Mouse (Mus musculus): Measurements from ENCODE around the gene Scoc. TPM values are rescaled to one million over a fixed set of nuclear protein-coding genes. Genes with fewer than 3 reads are reported as not detected.

Gene Scoc
- polyA plus RNA-seq (2014; fragmentation: Nextera tagmentation; extraction: Ambion mirVana): 119 and 129 TPM in 2 replicates

DNA sequence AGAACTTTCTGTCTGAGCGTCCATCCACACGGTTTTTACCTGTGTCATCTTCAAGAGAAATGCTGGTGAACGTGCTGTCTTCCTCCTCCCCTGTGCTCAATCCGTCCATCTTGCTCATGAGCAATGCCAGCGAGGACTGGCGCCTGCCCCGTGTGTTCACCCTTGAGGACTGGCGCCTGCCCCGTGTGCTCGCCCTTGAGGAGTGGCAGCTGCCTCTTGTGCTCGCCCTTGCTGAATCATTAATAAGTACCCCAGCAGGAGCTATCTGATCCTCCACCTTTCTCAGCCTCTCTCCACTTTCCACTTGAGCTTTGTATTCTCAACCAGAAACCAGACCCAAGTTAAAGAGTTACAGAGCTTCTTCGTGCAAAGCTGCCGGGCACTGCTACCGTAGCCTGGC, at the start of gene Scoc:
Gene Scoc, minus strand, starts transcription at position 170 of the 400 bp plus-strand sequence.
- 82% methylated on average over 14 of the region's 14 CpGs for WGBS
- H3K9ac ChIP-seq (ENCODE audit: low read depth, low read length): no peak within 1 kb of the TSS
- no peak within 1 kb of the TSS for H3K4me3 ChIP-seq (ENCODE audit: low read depth, low read length)
- no peaks in the 10 kb centered on the region for H3K27me3 ChIP-seq (replicated peaks; ENCODE audit: control insufficient read depth, insufficient read depth, low read length)
- H3K4me2 ChIP-seq (ENCODE audit: low read depth, low read length): no peak within 1 kb of the TSS
- H3K4me1 ChIP-seq (ENCODE audit: control insufficient read depth, insufficient read depth, low read length): no peaks in the 10 kb centered on the region
- no peak for DNase-seq (ENCODE audit: low spot score)
- no peak within 1 kb of the TSS for H3K27ac ChIP-seq (replicated peaks; ENCODE audit: low read depth, low read length)
- H3K36me3 ChIP-seq (ENCODE audit: control insufficient read depth, insufficient read depth, low read length): no peaks in the 10 kb centered on the region
- peaks cover 8% of the 10 kb centered on the region; the same call in 1 of the 2 replicates for H3K9me3 ChIP-seq (ENCODE audit: control insufficient read depth, low read length)
- no peak for ATAC-seq (ENCODE audit: low read depth)

DNA sequence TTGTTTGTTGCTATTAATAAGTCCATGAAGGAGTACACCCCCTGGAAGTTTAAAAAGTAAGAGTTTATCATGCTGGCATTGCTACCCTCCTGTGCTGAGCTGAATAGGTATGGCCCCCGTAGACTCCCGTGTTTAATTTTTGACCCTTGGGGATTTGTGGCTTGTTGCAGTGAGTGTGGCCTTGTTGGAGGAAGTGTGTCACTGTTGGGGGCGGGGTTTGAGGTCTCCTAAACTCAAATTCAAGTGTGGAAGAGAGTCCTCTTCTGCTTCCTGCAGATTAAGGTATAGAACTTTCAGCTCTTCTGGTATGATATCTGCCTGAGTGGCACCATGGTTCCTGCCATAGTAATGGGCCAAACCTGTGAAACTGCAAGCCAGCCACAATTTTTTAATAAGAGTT, 1.4 kb upstream of the Scoc start:
- no peaks in the 10 kb centered on the region for H3K4me1 ChIP-seq (ENCODE audit: control insufficient read depth, insufficient read depth, low read length)
- ATAC-seq (ENCODE audit: low read depth): no peak

DNA sequence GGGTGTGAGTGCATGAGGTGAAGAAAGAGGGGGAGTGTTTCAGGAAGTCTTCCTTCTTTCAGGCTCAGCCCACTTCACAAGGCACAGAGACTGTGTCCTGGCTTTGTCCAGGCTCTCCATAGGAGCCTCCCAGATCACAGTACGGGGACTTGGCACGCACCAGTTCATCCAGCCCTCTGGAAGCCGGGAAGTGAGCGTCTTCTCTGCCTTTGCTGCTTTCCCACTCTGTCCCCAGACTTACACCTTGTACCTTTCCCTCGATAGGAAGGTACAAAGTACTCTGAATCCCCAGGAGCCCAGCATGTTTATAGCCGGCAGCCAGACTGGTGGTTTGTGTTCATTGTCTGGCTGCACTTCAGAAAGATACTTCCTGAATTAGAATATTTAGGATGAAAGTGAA, 1.1 kb downstream of the Scoc start:
- H3K27me3 ChIP-seq (replicated peaks; ENCODE audit: control insufficient read depth, insufficient read depth, low read length): no peaks in the 10 kb centered on the region
- no peak overlapping the region for H3K9ac ChIP-seq (ENCODE audit: low read depth, low read length)
- H3K27ac ChIP-seq (replicated peaks; ENCODE audit: low read depth, low read length): no peak overlapping the region
- 58% methylated on average over 6 of the region's 6 CpGs for WGBS
- DNase-seq (ENCODE audit: low spot score) (no peak), ATAC-seq (ENCODE audit: low read depth) (no peak)
- H3K4me1 ChIP-seq (ENCODE audit: control insufficient read depth, insufficient read depth, low read length): no peaks in the 10 kb centered on the region
- peaks cover 8% of the 10 kb centered on the region; the same call in 1 of the 2 replicates for H3K9me3 ChIP-seq (ENCODE audit: control insufficient read depth, low read length)
- H3K4me3 ChIP-seq (ENCODE audit: low read depth, low read length): no peak overlapping the region
- no peak overlapping the region for H3K4me2 ChIP-seq (ENCODE audit: low read depth, low read length)
- H3K36me3 ChIP-seq (ENCODE audit: control insufficient read depth, insufficient read depth, low read length): no peaks in the 10 kb centered on the region

More for the DNA sequence above, 1.4 kb upstream of the Scoc start:
- no peak for DNase-seq (ENCODE audit: low spot score)
- no peaks in the 10 kb centered on the region for H3K27me3 ChIP-seq (replicated peaks; ENCODE audit: control insufficient read depth, insufficient read depth, low read length)
- no peak overlapping the region for H3K9ac ChIP-seq (ENCODE audit: low read depth, low read length)
- no peaks in the 10 kb centered on the region for H3K36me3 ChIP-seq (ENCODE audit: control insufficient read depth, insufficient read depth, low read length)
- H3K9me3 ChIP-seq (ENCODE audit: control insufficient read depth, low read length): peaks cover 8% of the 10 kb centered on the region; the same call in 1 of the 2 replicates
- no peak overlapping the region for H3K27ac ChIP-seq (replicated peaks; ENCODE audit: low read depth, low read length)
- H3K4me2 ChIP-seq (ENCODE audit: low read depth, low read length): no peak overlapping the region
- no peak overlapping the region for H3K4me3 ChIP-seq (ENCODE audit: low read depth, low read length)
- WGBS: 62% methylated on average over 3 of the region's 3 CpGs

DNA sequence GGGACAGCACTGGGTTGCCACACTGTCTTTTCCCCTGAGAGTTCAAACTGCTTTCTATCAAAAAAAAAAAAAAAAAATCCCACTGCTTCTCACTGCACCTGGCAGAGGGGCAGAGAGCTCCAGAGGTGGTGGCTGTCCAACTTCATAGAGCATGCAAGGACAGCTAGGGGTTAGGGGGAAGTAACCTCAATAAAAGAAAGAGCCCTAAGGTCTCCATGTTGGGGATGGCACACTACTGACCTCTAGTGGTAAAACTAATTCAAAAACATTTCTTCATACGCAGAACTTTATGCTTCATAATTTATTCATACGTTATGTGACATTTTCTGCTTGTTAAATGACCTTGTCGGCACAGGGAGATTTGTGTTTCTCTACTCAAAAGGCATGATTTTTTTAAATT, 7.1 kb downstream of the Scoc start:
- no peak overlapping the region for H3K4me3 ChIP-seq (ENCODE audit: low read depth, low read length)
- peak; percentile 55 for DNase-seq (ENCODE audit: low spot score)
- peaks cover 8% of the 10 kb centered on the region; the same call in 1 of the 2 replicates for H3K9me3 ChIP-seq (ENCODE audit: control insufficient read depth, low read length)
- H3K27ac ChIP-seq (replicated peaks; ENCODE audit: low read depth, low read length): no peak overlapping the region
- no peaks in the 10 kb centered on the region for H3K4me1 ChIP-seq (ENCODE audit: control insufficient read depth, insufficient read depth, low read length)
- no peaks in the 10 kb centered on the region for H3K27me3 ChIP-seq (replicated peaks; ENCODE audit: control insufficient read depth, insufficient read depth, low read length)
- 17% methylated on average over 3 of the region's 3 CpGs for WGBS
- H3K36me3 ChIP-seq (ENCODE audit: control insufficient read depth, insufficient read depth, low read length): no peaks in the 10 kb centered on the region
- no peak overlapping the region for H3K9ac ChIP-seq (ENCODE audit: low read depth, low read length)
- no peak for ATAC-seq (ENCODE audit: low read depth)
- no peak overlapping the region for H3K4me2 ChIP-seq (ENCODE audit: low read depth, low read length)

DNA sequence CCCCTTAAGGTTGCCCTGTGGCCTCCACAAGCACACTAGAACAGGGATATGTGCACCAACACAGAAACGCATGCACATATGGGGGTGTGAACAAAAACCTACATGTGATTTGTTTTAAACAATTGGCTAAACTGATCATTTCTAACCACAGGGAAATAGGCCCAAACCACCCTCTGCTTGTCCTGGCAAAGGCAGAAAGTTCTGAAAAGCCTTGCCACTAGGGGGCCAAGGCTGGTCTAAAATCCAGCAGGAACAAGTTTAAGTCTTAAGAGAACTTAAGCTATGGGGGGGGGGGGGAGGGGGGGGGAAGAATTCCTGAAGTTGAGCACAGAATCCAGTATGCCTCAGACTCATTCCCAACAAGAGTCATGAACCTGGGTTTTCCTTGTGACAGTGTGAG, 8.2 kb downstream of the Scoc start:
- DNase-seq (ENCODE audit: low spot score) (peak; percentile 31), ATAC-seq (ENCODE audit: low read depth) (no peak)
- no peak overlapping the region for H3K27ac ChIP-seq (replicated peaks; ENCODE audit: low read depth, low read length)
- 70% methylated on average over 1 of the region's 1 CpGs for WGBS
- no peaks in the 10 kb centered on the region for H3K9me3 ChIP-seq (ENCODE audit: control insufficient read depth, low read length)
- H3K4me2 ChIP-seq (ENCODE audit: low read depth, low read length): no peak overlapping the region
- H3K4me3 ChIP-seq (ENCODE audit: low read depth, low read length): no peak overlapping the region
- H3K9ac ChIP-seq (ENCODE audit: low read depth, low read length): no peak overlapping the region
- no peaks in the 10 kb centered on the region for H3K36me3 ChIP-seq (ENCODE audit: control insufficient read depth, insufficient read depth, low read length)
- H3K27me3 ChIP-seq (replicated peaks; ENCODE audit: control insufficient read depth, insufficient read depth, low read length): no peaks in the 10 kb centered on the region
- H3K4me1 ChIP-seq (ENCODE audit: control insufficient read depth, insufficient read depth, low read length): no peaks in the 10 kb centered on the region

DNA sequence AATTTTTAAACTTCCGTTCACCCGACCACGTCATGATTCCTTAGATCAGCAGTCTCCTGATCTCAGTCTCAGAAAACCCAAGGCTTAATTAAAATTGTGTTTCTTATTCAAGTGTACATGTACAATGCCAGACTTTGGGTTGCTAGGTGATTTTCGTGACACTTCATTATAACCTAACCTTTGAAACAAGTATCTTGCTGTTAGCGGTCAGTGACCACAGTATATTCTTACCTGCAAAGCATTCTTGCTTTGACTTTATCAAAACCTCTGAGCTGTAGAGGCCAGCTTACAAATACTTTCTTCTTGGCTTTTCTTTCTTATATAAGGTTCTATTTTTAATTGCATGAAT, 15.2 kb downstream of the Scoc start:
- Histone ChIP-seq H3K4me3 (ENCODE audit: low read depth, low read length) (peak overlapping the region; percentile 89), H3K4me2 (ENCODE audit: low read depth, low read length) (peak overlapping the region; percentile 70), H3K9ac (ENCODE audit: low read depth, low read length) (peak overlapping the region; percentile 94), H3K27me3 (replicated peaks; ENCODE audit: control insufficient read depth, insufficient read depth, low read length) (no peaks in the 10 kb centered on the region), H3K9me3 (ENCODE audit: control insufficient read depth, low read length) (no peaks in the 10 kb centered on the region), H3K36me3 (ENCODE audit: control insufficient read depth, insufficient read depth, low read length) (no peaks in the 10 kb centered on the region), H3K27ac (replicated peaks; ENCODE audit: low read depth, low read length) (peak overlapping the region; percentile 89), H3K4me1 (ENCODE audit: control insufficient read depth, insufficient read depth, low read length) (peaks cover 10% of the 10 kb centered on the region)
- no peak for ATAC-seq (ENCODE audit: low read depth)
- 26% methylated on average over 5 of the region's 5 CpGs for WGBS
- no peak for DNase-seq (ENCODE audit: low spot score)

DNA sequence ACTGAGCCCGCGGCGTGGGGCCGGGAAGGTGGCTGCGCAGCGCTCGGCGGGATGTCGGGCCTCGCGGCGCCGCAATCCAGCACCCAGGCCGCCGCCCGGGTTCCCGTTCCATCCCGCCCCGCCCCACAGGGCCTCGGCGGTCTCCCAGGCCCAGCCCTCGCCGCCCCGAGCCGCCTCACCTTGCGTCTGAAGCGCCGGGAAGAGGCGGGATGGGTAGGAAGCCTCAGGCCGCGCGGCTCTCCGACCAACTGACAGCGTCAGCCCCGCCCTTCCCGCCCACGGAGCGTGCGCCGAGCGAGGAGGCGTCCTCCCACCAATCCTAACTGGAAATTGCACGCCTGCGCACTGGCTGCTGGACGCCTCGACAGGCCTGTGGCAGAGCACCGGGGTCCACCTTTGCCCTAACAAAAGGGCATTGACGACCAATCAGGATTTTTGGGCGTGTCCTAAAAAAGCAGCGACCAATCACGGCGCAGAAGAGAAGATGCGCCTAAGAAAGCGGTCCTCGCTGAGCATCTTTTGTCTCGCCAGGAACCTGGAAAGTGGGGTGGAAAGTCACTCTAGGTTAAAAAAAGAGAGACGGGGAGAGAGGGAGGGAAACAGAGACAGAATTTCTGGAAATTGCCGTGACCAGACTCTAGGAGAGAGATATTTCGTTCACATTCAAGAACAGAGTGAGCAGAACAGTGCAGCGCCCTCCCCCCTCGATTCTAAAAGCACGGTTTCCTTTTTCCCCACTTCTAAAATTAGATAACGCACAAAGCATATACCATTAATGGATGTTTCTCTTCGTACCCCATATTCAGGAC, 15.7 kb downstream of the Scoc start:
- Histone ChIP-seq H3K4me2 (ENCODE audit: low read depth, low read length) (peak overlapping the region; percentile 70), H3K36me3 (ENCODE audit: control insufficient read depth, insufficient read depth, low read length) (peaks cover 5% of the 10 kb centered on the region; the same call in 1 of the 2 replicates), H3K27me3 (replicated peaks; ENCODE audit: control insufficient read depth, insufficient read depth, low read length) (no peaks in the 10 kb centered on the region), H3K4me3 (ENCODE audit: low read depth, low read length) (peak overlapping the region; percentile 89), H3K9ac (ENCODE audit: low read depth, low read length) (peak overlapping the region; percentile 94), H3K9me3 (ENCODE audit: control insufficient read depth, low read length) (no peaks in the 10 kb centered on the region), H3K4me1 (ENCODE audit: control insufficient read depth, insufficient read depth, low read length) (peaks cover 10% of the 10 kb centered on the region), H3K27ac (replicated peaks; ENCODE audit: low read depth, low read length) (peak overlapping the region; percentile 92)
- DNase-seq (ENCODE audit: low spot score): peak; percentile 100
- WGBS: under 1% methylated on average over 51 of the region's 64 CpGs
- ATAC-seq (ENCODE audit: low read depth): peak; percentile 100

DNA sequence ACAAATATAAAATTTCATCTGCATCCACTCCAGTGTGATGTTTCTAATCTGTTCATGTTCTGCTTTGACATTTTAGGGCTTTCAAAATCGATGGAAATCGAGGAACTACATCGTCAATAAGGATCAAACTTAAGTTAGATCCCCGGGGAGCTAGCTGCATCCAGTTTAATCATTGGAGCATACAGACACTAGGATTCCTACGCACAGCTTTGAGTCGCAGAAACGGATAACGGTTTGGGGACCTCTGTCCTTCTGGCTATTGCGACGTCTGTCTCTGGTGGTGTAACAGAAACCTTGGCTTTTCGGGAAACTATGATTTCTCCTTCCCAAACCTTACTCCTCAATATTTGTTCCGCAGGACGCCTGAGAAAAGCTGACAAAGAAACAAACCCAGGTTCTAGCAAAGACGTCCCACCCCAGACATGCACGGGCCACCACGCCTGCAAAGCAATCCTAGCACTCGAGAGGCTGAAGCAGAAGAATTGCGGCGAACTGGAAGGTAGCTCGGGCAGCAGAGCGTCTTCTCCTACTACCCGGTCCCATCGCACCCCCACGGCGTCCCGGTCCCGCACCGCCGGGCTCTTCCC, 16.4 kb downstream of the Scoc start:
- WGBS: under 1% methylated on average over 29 of the region's 29 CpGs
- peak overlapping the region; percentile 89 for H3K4me3 ChIP-seq (ENCODE audit: low read depth, low read length)
- H3K27me3 ChIP-seq (replicated peaks; ENCODE audit: control insufficient read depth, insufficient read depth, low read length): no peaks in the 10 kb centered on the region
- H3K9me3 ChIP-seq (ENCODE audit: control insufficient read depth, low read length): no peaks in the 10 kb centered on the region
- peaks cover 11% of the 10 kb centered on the region for H3K36me3 ChIP-seq (ENCODE audit: control insufficient read depth, insufficient read depth, low read length)
- H3K27ac ChIP-seq (replicated peaks; ENCODE audit: low read depth, low read length): peak overlapping the region; percentile 92
- ATAC-seq (ENCODE audit: low read depth) (no peak), DNase-seq (ENCODE audit: low spot score) (peak; percentile 33)
- H3K4me2 ChIP-seq (ENCODE audit: low read depth, low read length): peak overlapping the region; percentile 70
- peaks cover 10% of the 10 kb centered on the region for H3K4me1 ChIP-seq (ENCODE audit: control insufficient read depth, insufficient read depth, low read length)
- peak overlapping the region; percentile 94 for H3K9ac ChIP-seq (ENCODE audit: low read depth, low read length)
